Mouse (Mus musculus): Measurements from ENCODE around the gene Gpr6.

Gene Gpr6

DNA sequence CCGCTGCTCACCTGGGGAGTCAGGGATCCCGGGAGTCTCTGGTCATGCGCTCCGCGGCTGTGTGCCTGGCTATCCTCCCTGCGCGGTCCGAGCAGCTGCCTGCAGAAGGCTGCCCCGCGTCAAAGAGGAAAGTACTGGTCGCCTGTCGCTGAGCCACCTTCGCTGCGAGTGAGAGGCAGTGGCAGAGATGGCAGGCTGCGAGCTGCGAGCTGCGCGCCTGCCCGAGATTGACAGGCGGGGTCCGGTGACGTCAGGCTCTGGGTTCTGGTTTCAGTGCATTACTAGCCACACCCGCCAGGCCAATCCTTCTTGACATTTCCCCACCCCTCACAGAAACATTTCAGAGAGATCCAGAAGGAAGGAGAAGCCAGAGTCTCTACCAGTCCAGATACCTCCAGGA lies at the start of gene Gpr6:
Gene Gpr6, minus strand, starts transcription at position 170 of the 400 bp plus-strand sequence.
- peak; percentile 10 for DNase-seq

DNA sequence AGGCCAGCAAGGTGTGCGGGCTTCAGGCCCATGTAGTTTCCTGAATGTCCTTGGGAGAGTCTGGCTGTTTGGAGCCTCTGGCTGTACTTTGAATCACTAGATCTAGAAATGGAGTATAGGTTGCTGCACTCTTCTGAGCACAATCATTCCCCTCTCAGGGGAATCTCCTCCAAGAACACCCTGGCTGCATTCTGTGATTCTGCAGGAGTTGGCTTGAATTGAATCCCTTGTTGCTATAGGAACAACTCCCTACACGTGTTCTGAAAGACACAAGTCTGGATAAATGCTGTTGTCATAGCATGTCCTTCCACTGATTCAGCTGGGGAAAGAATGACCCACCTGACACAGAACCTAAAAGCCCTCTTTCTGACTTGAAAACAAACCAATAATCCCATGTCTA lies 28.0 kb upstream of the Gpr6 start:
- DNase-seq, result no peak

GRCm38 (mm10) chr10:41098137-41098536 lies 26.1 kb upstream of the Gpr6 start:
- no peak for DNase-seq

GRCm38 (mm10) chr10:41088852-41089251 lies 16.8 kb upstream of the Gpr6 start:
- no peak for DNase-seq

DNA sequence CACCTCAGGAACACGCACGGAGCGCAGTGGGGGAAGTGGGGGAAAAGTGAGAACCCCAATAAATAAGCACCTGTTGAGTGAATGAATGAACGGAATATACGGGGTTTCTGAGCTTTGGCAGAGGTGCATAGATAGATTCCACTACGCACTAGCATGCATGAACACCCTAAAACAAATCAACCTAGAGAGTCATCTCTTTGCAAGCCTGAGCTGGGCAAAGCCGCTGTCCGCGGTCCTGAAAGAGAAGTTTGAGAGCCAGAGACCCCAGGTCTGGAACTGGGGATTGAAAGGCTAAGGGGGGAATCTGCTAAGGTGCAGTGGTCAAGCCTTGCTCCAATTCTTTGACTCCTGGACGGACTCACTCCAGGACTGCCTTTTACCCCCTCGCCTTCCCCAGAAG lies 389 bp downstream of the Gpr6 start:
- DNase-seq, result no peak

- DNase-seq, result peak; percentile 20
These were observed 1.1 kb downstream of the Gpr6 start for GRCm38 (mm10) chr10:41070693-41071651.

DNA sequence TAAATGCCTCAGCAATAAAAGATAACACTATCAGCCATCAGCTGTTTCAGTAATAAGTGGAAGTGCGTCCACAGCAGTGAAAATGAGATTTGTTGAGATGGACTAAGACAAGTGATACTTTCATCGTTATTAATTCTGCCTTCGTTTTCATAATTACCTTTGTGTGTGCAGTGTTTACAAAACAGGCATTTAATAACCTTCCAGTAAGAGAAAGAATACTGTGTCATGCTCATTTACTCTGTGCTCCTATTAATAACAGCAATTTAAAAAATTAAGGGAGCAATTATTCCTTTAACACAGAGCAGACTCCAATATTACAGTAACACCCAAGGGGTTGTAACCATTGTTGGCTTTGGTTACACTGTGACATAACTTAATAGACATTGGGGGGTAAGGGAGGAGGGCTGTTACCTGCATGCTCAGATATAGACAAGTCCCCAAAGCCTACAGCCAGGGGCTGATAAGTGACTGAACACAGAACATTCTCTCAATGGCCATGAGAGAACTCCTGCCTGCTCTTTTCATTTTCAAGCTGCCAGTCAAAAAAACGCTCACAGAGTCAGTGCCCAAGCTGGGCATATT lies 11.7 kb downstream of the Gpr6 start:
- DNase-seq, result no peak

- no peak for DNase-seq
These were observed 16.5 kb downstream of the Gpr6 start for GRCm38 (mm10) chr10:41055581-41055980.

- no peak for DNase-seq
These were observed 18.1 kb downstream of the Gpr6 start for GRCm38 (mm10) chr10:41054005-41054404.

DNA sequence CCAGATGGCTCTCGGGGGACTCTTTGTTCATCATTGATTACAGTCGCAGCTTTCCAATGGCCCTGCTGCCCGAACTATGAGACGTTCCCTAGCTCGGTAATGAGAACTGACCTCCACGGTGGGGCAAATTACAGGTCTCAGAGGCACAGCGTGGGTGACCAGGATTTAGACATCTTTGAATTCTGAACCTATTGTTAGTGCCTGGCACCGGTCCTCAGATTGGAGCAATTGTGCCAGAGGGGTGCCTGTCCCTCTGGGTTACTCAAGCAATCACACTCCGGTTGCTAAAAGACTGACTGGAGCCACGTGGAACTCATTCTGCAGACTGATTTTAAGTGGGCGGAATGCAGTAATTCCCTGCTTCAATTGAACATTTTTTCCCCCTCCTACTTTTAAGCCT lies 29.8 kb downstream of the Gpr6 start:
- no peak for DNase-seq

- no peak for DNase-seq
These were observed 30.6 kb downstream of the Gpr6 start for GRCm38 (mm10) chr10:41041478-41041877.

- no peak for DNase-seq
These were observed 31.5 kb downstream of the Gpr6 start for GRCm38 (mm10) chr10:41040530-41041085.

GRCm38 (mm10) chr10:41038476-41038875 lies 33.6 kb downstream of the Gpr6 start:
- DNase-seq, result no peak

DNA sequence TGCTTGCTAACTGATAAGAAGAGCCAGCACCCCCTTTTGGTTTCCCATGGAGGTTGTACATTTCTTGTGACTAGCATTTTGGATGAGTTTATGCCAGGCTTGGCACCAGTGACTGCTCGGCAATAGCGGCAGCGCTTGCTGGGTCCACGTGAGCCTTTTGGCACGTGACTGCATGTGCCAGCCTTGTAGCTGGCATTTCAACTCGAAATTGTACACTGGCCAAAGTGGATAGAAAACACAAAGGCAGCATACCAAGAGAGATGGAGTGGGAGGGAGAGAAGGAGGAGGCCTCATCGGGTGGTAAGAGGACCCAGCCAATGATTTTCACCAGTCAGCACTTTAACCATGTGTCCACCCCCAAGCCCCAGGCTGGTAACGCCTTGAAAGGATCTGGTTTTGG lies 34.4 kb downstream of the Gpr6 start:
- DNase-seq, result peak; percentile 37

GRCm38 (mm10) chr10:41032811-41033210 lies 39.3 kb downstream of the Gpr6 start:
- DNase-seq, result no peak

DNA sequence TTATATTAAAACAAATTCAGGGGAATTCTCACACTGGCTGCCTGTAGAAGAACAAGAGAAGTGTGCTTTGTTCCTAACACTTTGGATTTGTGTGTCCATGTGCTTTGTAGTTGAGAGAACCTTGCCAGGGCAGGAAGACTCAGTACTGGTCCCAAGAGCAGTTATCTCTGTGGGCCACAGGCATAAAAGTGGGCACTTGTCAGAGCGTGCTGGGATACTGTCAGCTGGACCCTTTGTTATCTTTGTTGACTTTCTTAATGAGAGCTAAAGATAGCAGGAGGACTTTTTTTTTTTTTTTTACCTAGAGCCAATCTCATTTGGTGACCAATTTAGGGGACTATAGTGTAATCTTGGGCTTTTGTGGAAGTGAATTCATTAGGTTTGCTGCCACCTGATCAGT lies 47.2 kb downstream of the Gpr6 start:
- DNase-seq, result no peak

- DNase-seq, result no peak
These were observed 47.7 kb downstream of the Gpr6 start for GRCm38 (mm10) chr10:41024406-41024805.

GRCm38 (mm10) chr10:41022226-41022625 lies 49.9 kb downstream of the Gpr6 start:
- DNase-seq, result no peak

All from cerebellum, adult 9-10 months (tissue).